24 mouse cellular contexts compared by ENCODE assay signal in genomic region chr2:125826201-125826600, GRCm38 (mm10). TPM values are rescaled to one million over a fixed set of nuclear protein-coding genes. Genes with fewer than 3 reads are reported as not detected.
DNase-seq lines count a peak whose midpoint lies in the region; TF ChIP-seq lines count a peak whose summit lies in the region.
"Had no signal": no experiment of that assay in that cellular context is flagged by ENCODE, and none has a peak within 500 bp of the region (broad histone marks: within the 10 kb centered on the region; RNA-seq: fewer than 3 reads in every experiment).

No protein-coding gene starts in this region.

- no peak for DNase-seq in left cerebral cortex, adult 2 months (ENCODE audit: extremely low spot score in 1 of 2, low spot score in 2 of 2)
- DNase-seq in left cerebral cortex, postnatal 36 days (ENCODE audit: low spot score in 2 of 2): no peak
- DNase-seq in adipocyte (ENCODE audit: low spot score): peak; percentile 19
- DNase-seq in brain, adult 2 months (ENCODE audit: low read depth, low spot score): peak; percentile 63
- DNase-seq in lung, postnatal 25 days (ENCODE audit: low spot score): peak; percentile 32
- no peak for DNase-seq in hindbrain, embryonic 10.5 days (ENCODE audit: low spot score)
- DNase-seq in kidney, postnatal 10 days: no peak
- DNase-seq: adrenal gland, adult 8-10 months; adrenal gland, postnatal 25 days; cerebellum, adult 18-20 months; cerebellum, adult 9-10 months; cerebellum, postnatal 14 days; gastrocnemius, postnatal 25 days; heart, adult 18-20 months; heart, postnatal 10 days; heart, postnatal 36 days had no signal

- no peaks in the 10 kb centered on the region for H3K27me3 ChIP-seq in hindbrain, embryonic 10.5 days (ENCODE audit: insufficient read depth, poor library complexity, severe bottlenecking)
- H3K27me3 ChIP-seq: embryonic facial prominence, embryonic 12.5 days; embryonic facial prominence, embryonic 15.5 days; forebrain, embryonic 12.5 days; forebrain, embryonic 15.5 days; heart, embryonic 12.5 days; heart, embryonic 15.5 days had no signal

- TF ChIP-seq CTCF in left cerebral cortex, adult 2 months (IDR thresholded peaks at IDR 0.05): no peak

- no peak overlapping the region for H3K4me3 ChIP-seq in left cerebral cortex, adult 2 months
- no peak overlapping the region for H3K4me3 ChIP-seq in hindbrain, embryonic 10.5 days
- H3K4me3 ChIP-seq: embryonic facial prominence, embryonic 12.5 days; embryonic facial prominence, embryonic 15.5 days; forebrain, embryonic 12.5 days; forebrain, embryonic 15.5 days; heart, embryonic 12.5 days; heart, embryonic 15.5 days had no signal

- H3K4me1 ChIP-seq in hindbrain, embryonic 10.5 days (replicated peaks): no peaks in the 10 kb centered on the region
- H3K4me1 ChIP-seq: embryonic facial prominence, embryonic 12.5 days; embryonic facial prominence, embryonic 15.5 days; forebrain, embryonic 12.5 days; forebrain, embryonic 15.5 days; heart, embryonic 12.5 days; heart, embryonic 15.5 days had no signal

- 43% methylated on average over 4 of the region's 4 CpGs for WGBS in hindbrain, embryonic 10.5 days

- H3K27ac ChIP-seq in left cerebral cortex, adult 2 months: peak overlapping the region; percentile 28; the same call in 1 of the 2 replicates
- no peak overlapping the region for H3K27ac ChIP-seq in hindbrain, embryonic 10.5 days
- H3K27ac ChIP-seq: embryonic facial prominence, embryonic 12.5 days; embryonic facial prominence, embryonic 15.5 days; forebrain, embryonic 12.5 days; forebrain, embryonic 15.5 days; heart, embryonic 15.5 days; hindbrain, embryonic 14.5 days; hindbrain, postnatal 0 days had no signal

- peaks cover 25% of the 10 kb centered on the region for H3K36me3 ChIP-seq in hindbrain, embryonic 10.5 days

- H3K9me3 ChIP-seq in hindbrain, embryonic 10.5 days: no peaks in the 10 kb centered on the region
- H3K9me3 ChIP-seq: embryonic facial prominence, embryonic 12.5 days; embryonic facial prominence, embryonic 15.5 days; forebrain, embryonic 12.5 days; forebrain, embryonic 15.5 days; heart, embryonic 12.5 days; heart, embryonic 15.5 days had no signal

- intact Hi-C loops in left cerebral cortex, adult 2 months (cut with DNase I): no loop called here
- intact Hi-C loops in left cerebral cortex, postnatal 36 days (cut with DNase I): loop anchor here (5.0 kb wide), 1 partner anchor 44 kb away; the partner anchor contains the start of gene Secisbp2l

RNA-seq across cellular contexts. Expression of gene Galk2, which starts 32.7 kb away (rescaled TPM):
- 10 to 100 TPM; 23.0 to 27.1 TPM for total RNA-seq in left cerebral cortex, adult 2 months (2021)
- 10 to 100 TPM; 27.0 to 29.4 TPM for total RNA-seq in left cerebral cortex, postnatal 36 days (2021)
- 32.3 and 34.3 TPM in 2 replicates for polyA plus RNA-seq in hindbrain, embryonic 10.5 days (2016; fragmentation: Nextera tagmentation; extraction: Ambion mirVana)

RNA-seq across cellular contexts. Expression of gene Cops2, which starts 32.7 kb away (rescaled TPM):
- total RNA-seq in left cerebral cortex, adult 2 months (2021): 100 to 1,000 TPM in 1 of 2 experiments, 10 to 100 TPM in 1; 99.4 to 107 TPM
- 100 to 1,000 TPM in 1 of 2 experiments, 10 to 100 TPM in 1; 90.8 to 101 TPM for total RNA-seq in left cerebral cortex, postnatal 36 days (2021)
- 69.2 and 97.0 TPM in 2 replicates for polyA plus RNA-seq in hindbrain, embryonic 10.5 days (2016; fragmentation: Nextera tagmentation; extraction: Ambion mirVana)

RNA-seq across cellular contexts. Expression of gene Secisbp2l, which starts 43.5 kb away (rescaled TPM):
- 100 to 1,000 TPM in 1 of 2 experiments, 10 to 100 TPM in 1; 97.4 to 100 TPM for total RNA-seq in left cerebral cortex, adult 2 months (2021)
- total RNA-seq in left cerebral cortex, postnatal 36 days (2021): 100 to 1,000 TPM; 103 to 107 TPM
- 16.7 and 18.5 TPM in 2 replicates for polyA plus RNA-seq in hindbrain, embryonic 10.5 days (2016; fragmentation: Nextera tagmentation; extraction: Ambion mirVana)

Comparison
In these comparisons a context has a peak if more than half of its experiments do, and no peak if none do; other contexts are left out.
1. DNase-seq: peak in adipocyte (single experiment), brain, adult 2 months (single experiment) and lung, postnatal 25 days (single experiment); none in left cerebral cortex, adult 2 months (0 of 2), left cerebral cortex, postnatal 36 days (0 of 2), hindbrain, embryonic 10.5 days (single experiment) and kidney, postnatal 10 days (single experiment).